Mouse (Mus musculus) liver, embryonic 11.5 days (tissue): ENCODE results near the gene Plxnc1. TPM values are rescaled to one million over a fixed set of nuclear protein-coding genes. Genes with fewer than 3 reads are reported as not detected.

ENCODE experiments used
- ATAC-seq: fragments of 200-750 bp; cut with Nextera tagmentation; replicated peaks from 2 replicates; pipeline ENCODE4 v1.8.0; 2017; ENCODE audit warnings: moderate number of reproducible peaks, mild to moderate bottlenecking, moderate TSS enrichment, moderate library complexity; ENCODE audit not compliant: low FRiP score
- DNase-seq: peaks from one replicate; pipeline ENCODE4 v3.0.0-alpha.2; 2017; ENCODE audit warnings: low spot score
- H3K27ac ChIP-seq: fragments of 300-500 bp; sonication (generic); 2 replicates; pipeline ENCODE4 v1.5.1; 2014; ENCODE audit warnings: mild to moderate bottlenecking, low read depth, low read length, control low read depth
- H3K27me3 ChIP-seq: fragments of 300-500 bp; sonication (generic); replicated peaks from 2 replicates; pipeline ENCODE4 v1.6.1; 2014; ENCODE audit warnings: low read length, mixed read lengths; ENCODE audit not compliant: control insufficient read depth, insufficient read depth
- H3K36me3 ChIP-seq: fragments of 300-500 bp; sonication (generic); 2 replicates; pipeline ENCODE4 v1.6.1; 2014; ENCODE audit warnings: mild to moderate bottlenecking, low read length, moderate library complexity, mixed read lengths; ENCODE audit not compliant: control insufficient read depth, insufficient read depth
- H3K4me1 ChIP-seq: fragments of 300-500 bp; sonication (generic); replicated peaks from 2 replicates; pipeline ENCODE4 v1.6.1; 2014; ENCODE audit warnings: low read length, mixed read lengths; ENCODE audit not compliant: control insufficient read depth, insufficient read depth
- H3K4me2 ChIP-seq: fragments of 300-500 bp; sonication (generic); 2 replicates; pipeline ENCODE4 v1.6.1; 2014; ENCODE audit warnings: mild to moderate bottlenecking, control low read depth, moderate library complexity
- H3K4me3 ChIP-seq: fragments of 300-500 bp; sonication (generic); 2 replicates; pipeline ENCODE4 v1.5.1; 2014; ENCODE audit warnings: low read depth, low read length, control low read depth
- H3K9ac ChIP-seq: fragments of 300-500 bp; sonication (generic); 2 replicates; pipeline ENCODE4 v1.6.1; 2014; ENCODE audit warnings: low read depth, low read length, control low read depth
- H3K9me3 ChIP-seq: fragments of 300-500 bp; sonication (generic); 2 replicates; pipeline ENCODE4 v1.6.1; 2016; ENCODE audit warnings: low read length, inconsistent platforms, mixed read lengths; ENCODE audit not compliant: control insufficient read depth
- WGBS: fragments of 180-500 bp; shearing (Covaris S2); extraction: QIAGEN DNeasy Blood & Tissue Kit; methylation state at CpG from one replicate; pipeline ENCODE4 v1.1.7; 2014; 5-methylcytosine and 5-hydroxymethylcytosine counted together
- polyA plus RNA-seq: library from polyadenylated mRNA; unstranded; fragments of >200 nt; fragmentation: Nextera tagmentation; extraction: Ambion mirVana; gene quantifications from 2 replicates; pipeline ENCODE4 v1.2.1, GENCODE M21; 2014

Plxnc1 gene
- polyA plus RNA-seq, 1 experiment from 2014 or later: 6.0 TPM

DNA sequence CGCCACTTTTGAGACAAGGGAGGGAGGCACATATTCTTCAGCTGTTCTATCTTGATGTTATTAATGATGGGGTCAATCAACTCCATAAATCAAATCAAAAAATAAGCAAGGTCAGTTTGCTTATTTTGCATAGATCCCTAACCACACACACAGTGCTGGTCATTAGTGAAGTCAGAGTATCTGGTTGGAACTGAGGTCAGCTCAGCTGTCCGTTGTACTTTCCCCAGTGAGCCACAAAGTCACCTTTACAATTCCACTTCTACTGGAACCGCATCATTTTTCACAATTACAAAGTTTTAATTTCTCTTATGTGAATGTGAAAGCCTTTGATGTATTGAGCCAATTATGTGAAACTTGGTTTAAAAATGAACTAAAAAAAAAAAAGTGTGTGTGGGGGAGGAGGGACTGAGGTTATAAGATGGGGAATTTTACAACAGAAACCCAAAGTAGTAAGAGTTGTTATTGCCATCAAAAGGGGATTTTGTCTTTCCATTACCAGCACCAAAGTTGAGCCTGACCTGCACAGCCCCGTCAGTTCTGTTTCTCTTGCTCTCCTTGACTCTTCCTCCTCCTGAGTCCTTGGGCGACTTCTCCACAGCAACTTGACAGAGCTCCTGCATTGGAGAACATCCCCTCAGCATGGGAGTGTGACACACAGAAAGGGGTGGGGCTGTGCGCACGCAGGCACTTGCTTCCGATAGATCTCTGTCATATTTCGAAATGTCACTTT is 80.3 kb downstream of the Plxnc1 start:
- H3K36me3 ChIP-seq: no peaks in the 10 kb centered on the region; the same call in 1 of the 2 replicates
- no peak for DNase-seq
- no peak for ATAC-seq
- no peaks in the 10 kb centered on the region for H3K27me3 ChIP-seq
- no peaks in the 10 kb centered on the region; the same call in 1 of the 2 replicates for H3K4me1 ChIP-seq
- H3K4me2 ChIP-seq: no peak overlapping the region
- H3K4me3 ChIP-seq: no peak overlapping the region
- H3K27ac ChIP-seq: no peak overlapping the region
- WGBS: 83% methylated on average over 9 of the region's 9 CpGs
- no peak overlapping the region for H3K9ac ChIP-seq
- no peaks in the 10 kb centered on the region for H3K9me3 ChIP-seq

DNA sequence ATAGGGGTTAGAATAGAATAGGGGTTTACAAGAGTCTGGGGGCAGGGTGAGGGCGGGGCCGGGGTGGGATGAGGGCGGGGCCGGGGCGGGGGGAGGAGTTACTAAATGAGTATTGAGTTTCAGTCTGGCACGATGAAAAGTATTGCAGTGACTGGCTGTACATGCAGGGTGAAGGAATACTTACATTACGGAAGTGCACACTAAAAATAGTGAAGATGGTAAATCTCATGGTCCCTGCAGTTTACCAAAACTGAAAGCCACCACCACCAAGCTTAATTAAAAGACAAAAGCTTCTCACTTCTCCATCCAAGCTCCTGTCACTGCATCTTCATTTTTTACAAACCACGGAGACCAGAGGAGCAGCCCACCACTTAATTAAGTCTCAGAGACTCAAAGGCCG is 81.4 kb downstream of the Plxnc1 start:
- ATAC-seq: no peak
- Histone ChIP-seq H3K27me3 (no peaks in the 10 kb centered on the region), H3K4me1 (peaks cover 5% of the 10 kb centered on the region), H3K9me3 (no peaks in the 10 kb centered on the region), H3K36me3 (no peaks in the 10 kb centered on the region; the same call in 1 of the 2 replicates), H3K27ac (no peak overlapping the region), H3K4me2 (no peak overlapping the region), H3K4me3 (no peak overlapping the region), H3K9ac (no peak overlapping the region)
- WGBS: 78% methylated on average over 9 of the region's 9 CpGs
- no peak for DNase-seq

DNA sequence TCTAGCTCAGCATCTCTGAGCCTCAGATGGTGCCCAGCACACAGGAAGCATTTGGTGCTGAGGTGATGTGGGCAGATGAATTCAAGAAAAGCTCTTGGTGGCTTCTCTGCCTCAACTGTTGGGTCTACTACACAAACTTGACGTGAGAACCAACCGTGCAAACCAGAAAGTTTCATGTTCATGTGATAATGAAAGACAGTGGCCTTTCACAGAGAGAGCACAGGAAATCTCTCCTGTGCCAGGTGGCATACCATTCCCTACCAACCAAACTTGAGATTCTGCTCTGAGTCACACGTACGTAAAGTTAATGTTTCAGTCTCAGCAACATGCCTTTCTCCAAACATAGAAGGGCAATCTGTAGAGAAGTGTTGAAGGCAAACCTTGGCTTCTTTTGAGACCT is 83.8 kb downstream of the Plxnc1 start:
- no peak overlapping the region for H3K27ac ChIP-seq

DNA sequence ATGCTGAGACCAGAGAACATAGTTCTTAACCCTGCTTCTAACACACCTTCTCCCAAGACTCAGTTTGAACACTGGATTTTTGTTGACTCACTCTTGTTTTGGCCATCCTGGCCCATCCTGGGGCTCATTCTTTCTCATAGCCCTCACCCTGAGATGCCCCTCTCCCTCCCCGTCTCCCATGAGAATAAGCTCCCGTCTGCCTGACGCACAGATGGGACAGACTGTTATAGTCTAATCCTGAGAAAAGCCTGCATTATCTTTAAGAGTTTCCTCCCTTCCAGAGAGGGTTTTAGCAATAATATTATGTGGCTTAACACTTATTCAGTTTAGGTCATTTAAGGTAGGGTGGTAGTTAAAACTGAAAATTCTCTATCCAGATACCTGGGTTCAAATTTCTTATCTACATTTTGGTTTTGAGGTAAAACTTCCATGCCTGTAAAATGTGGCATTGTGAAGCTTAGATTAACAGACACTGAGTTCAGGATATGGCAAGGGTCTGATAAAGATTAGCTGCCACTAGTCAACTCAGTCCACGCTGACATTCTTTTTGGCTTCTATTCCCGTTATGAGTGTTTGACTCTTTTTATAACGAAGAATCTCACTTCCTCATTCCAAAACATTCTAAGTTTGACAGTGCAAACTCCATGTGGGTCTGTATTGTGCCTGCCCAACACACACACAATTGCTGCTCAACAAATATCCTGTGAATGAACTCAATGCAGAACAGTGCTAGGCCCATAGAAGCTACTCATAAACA is 86.2 kb downstream of the Plxnc1 start:
- Histone ChIP-seq H3K4me3 (no peak overlapping the region), H3K9ac (no peak overlapping the region), H3K9me3 (no peaks in the 10 kb centered on the region), H3K27ac (no peak overlapping the region; the same call in 1 of the 2 replicates), H3K4me1 (peaks cover 8% of the 10 kb centered on the region), H3K4me2 (no peak overlapping the region), H3K27me3 (no peaks in the 10 kb centered on the region), H3K36me3 (no peaks in the 10 kb centered on the region; the same call in 1 of the 2 replicates)
- 37% methylated on average over 6 of the region's 6 CpGs for WGBS
- ATAC-seq: peak; percentile 87
- DNase-seq: no peak

More for the DNA sequence above, 83.8 kb downstream of the Plxnc1 start:
- Histone ChIP-seq H3K9me3 (no peaks in the 10 kb centered on the region), H3K4me1 (peaks cover 8% of the 10 kb centered on the region), H3K9ac (no peak overlapping the region), H3K27me3 (no peaks in the 10 kb centered on the region), H3K4me2 (no peak overlapping the region), H3K4me3 (no peak overlapping the region), H3K36me3 (no peaks in the 10 kb centered on the region; the same call in 1 of the 2 replicates)
- ATAC-seq (no peak), DNase-seq (no peak)
- WGBS: 91% methylated on average over 4 of the region's 4 CpGs

DNA sequence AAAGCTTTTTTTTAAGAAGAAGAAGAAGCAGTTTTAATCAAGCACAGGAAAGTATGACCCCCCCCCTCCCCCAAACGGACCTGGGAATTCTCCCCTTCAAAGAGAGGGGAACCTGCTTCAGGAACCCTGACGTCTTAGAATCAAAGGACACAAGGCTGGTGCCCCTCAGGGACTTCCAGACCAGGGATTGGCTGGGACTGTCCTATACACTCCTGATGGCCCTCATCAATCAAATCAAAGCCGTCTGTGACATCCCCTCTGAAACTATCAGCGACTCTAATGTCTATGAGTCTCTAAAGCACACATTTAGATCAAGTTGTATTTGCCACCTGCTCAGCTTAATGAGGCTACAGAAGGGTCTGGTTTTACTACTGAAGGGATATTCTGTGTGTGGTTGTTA is 94.1 kb downstream of the Plxnc1 start:
- WGBS: 60% methylated on average over 4 of the region's 4 CpGs
- ATAC-seq: no peak
- DNase-seq: no peak
- H3K36me3 ChIP-seq: no peaks in the 10 kb centered on the region
- no peaks in the 10 kb centered on the region for H3K9me3 ChIP-seq
- no peak overlapping the region for H3K9ac ChIP-seq
- H3K27ac ChIP-seq: no peak overlapping the region
- H3K4me2 ChIP-seq: no peak overlapping the region
- H3K27me3 ChIP-seq: no peaks in the 10 kb centered on the region
- no peak overlapping the region for H3K4me3 ChIP-seq
- no peaks in the 10 kb centered on the region for H3K4me1 ChIP-seq

DNA sequence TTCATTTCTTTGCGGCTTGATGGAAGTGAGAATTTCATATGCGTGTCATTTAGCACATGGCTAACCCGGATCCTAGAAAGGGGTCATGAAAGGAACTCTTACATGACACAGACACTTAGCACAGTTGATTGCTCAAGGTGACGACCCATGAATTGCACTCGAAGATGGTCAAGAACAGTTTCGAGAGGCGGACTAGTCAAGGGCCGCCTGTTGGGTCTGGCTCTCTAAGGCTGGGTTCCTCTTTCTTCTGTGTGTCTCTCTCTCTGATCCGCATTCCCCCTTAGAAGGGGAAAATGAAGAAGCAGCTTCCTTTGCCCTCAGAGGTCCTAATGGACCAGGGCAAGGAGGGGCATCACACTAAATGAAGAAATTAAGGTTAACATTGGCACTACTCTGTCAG is 94.7 kb downstream of the Plxnc1 start:
- H3K4me1 ChIP-seq: no peaks in the 10 kb centered on the region
- H3K27me3 ChIP-seq: no peaks in the 10 kb centered on the region
- H3K4me3 ChIP-seq: no peak overlapping the region
- H3K9ac ChIP-seq: no peak overlapping the region
- DNase-seq (no peak), ATAC-seq (no peak)
- H3K27ac ChIP-seq: no peak overlapping the region
- no peaks in the 10 kb centered on the region for H3K9me3 ChIP-seq
- 84% methylated on average over 9 of the region's 9 CpGs for WGBS
- no peaks in the 10 kb centered on the region for H3K36me3 ChIP-seq
- H3K4me2 ChIP-seq: no peak overlapping the region

DNA sequence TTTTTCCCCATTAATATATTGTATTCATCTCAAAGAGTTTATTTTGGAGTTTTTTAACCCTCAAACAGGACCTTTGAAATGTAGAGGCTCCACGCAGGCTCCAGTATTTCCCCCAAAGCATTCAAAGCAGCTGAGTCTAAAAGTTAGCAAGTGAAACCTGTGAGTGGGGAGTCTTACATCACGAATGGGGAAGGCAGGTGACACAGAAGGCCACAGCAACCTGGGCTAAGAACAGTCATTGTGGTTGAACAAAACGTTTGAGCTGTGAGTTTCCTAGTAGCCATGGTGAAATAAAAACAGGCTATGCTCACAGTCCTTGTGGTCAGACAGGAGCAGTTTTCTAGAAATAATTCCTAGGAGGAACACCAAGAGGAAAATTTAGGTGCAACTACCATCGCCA is 95.3 kb downstream of the Plxnc1 start:
- WGBS: 80% methylated on average over 4 of the region's 4 CpGs
- no peak for DNase-seq
- no peak overlapping the region for H3K4me3 ChIP-seq
- H3K36me3 ChIP-seq: no peaks in the 10 kb centered on the region
- H3K27ac ChIP-seq: no peak overlapping the region
- no peak overlapping the region for H3K9ac ChIP-seq
- no peak overlapping the region for H3K4me2 ChIP-seq
- no peak for ATAC-seq
- no peaks in the 10 kb centered on the region for H3K27me3 ChIP-seq
- no peaks in the 10 kb centered on the region for H3K9me3 ChIP-seq
- H3K4me1 ChIP-seq: no peaks in the 10 kb centered on the region

DNA sequence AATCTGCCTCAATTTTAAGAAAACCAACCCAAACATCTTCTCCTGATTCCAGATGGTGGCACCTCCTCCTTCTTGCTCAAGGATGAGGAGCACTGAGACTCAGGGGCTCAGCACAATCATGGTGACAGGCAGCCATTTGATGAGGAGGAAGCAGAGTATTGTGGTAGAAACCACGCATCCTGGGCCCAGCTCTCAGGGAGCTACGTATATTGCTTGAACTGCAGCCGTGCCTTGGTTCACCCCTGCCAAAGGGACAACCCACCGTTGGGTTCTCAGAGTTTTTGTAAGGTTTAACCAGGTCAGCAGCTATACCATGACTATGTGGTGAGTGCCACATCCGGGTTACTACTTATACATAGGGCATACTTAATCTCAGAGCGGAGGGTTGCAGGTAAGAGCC is 96.3 kb downstream of the Plxnc1 start:
- no peaks in the 10 kb centered on the region for H3K4me1 ChIP-seq
- no peaks in the 10 kb centered on the region for H3K36me3 ChIP-seq
- no peak overlapping the region for H3K4me3 ChIP-seq
- WGBS: 84% methylated on average over 6 of the region's 6 CpGs
- no peak overlapping the region for H3K4me2 ChIP-seq
- no peak for DNase-seq
- H3K9ac ChIP-seq: no peak overlapping the region
- ATAC-seq: no peak
- no peaks in the 10 kb centered on the region for H3K27me3 ChIP-seq
- H3K27ac ChIP-seq: no peak overlapping the region
- H3K9me3 ChIP-seq: no peaks in the 10 kb centered on the region
